Mouse (Mus musculus): ENCODE data around the gene Sh2b1.

Sh2b1 gene

GRCm38 (mm10) chr7:126458225-126458624 lies 17.0 kb downstream of the Sh2b1 start:
- CTCF ChIA-PET, result no interaction called here

GRCm38 (mm10) chr7:126456382-126457266 lies 18.6 kb downstream of the Sh2b1 start:
- CTCF ChIA-PET, result no interaction called here

- CTCF ChIA-PET, result no interaction called here
Measured at GRCm38 (mm10) chr7:126455242-126455641, 20.0 kb downstream of the Sh2b1 start.

GRCm38 (mm10) chr7:126453861-126454260 lies 21.4 kb downstream of the Sh2b1 start:
- CTCF ChIA-PET, result interaction anchor here (0.7 kb wide), 1 partner anchor 54 kb away, joined by 3 read pairs; no protein-coding TSS in a partner anchor

GRCm38 (mm10) chr7:126452244-126452643 lies 23.0 kb downstream of the Sh2b1 start:
- CTCF ChIA-PET, result no interaction called here

- CTCF ChIA-PET, result no interaction called here
Measured at GRCm38 (mm10) chr7:126450641-126451040, 24.6 kb downstream of the Sh2b1 start.

GRCm38 (mm10) chr7:126449991-126450390 lies 25.2 kb downstream of the Sh2b1 start:
- CTCF ChIA-PET, result no interaction called here

GRCm38 (mm10) chr7:126448481-126448880 lies 26.7 kb downstream of the Sh2b1 start:
- CTCF ChIA-PET, result interaction anchor here (0.6 kb wide), 1 partner anchor 15 kb away, joined by 6 read pairs; no protein-coding TSS in a partner anchor

- CTCF ChIA-PET, result interaction anchor here (0.7 to 0.9 kb wide), 2 partner anchors 24 to 799 kb away, joined by 6 to 13 read pairs; no protein-coding TSS in a partner anchor
Measured at GRCm38 (mm10) chr7:126446217-126446616, 29.0 kb downstream of the Sh2b1 start.

GRCm38 (mm10) chr7:126445104-126445815 lies 30.0 kb downstream of the Sh2b1 start:
- CTCF ChIA-PET, result no interaction called here

GRCm38 (mm10) chr7:126444536-126444935 lies 30.7 kb downstream of the Sh2b1 start:
- CTCF ChIA-PET, result no interaction called here

- CTCF ChIA-PET, result no interaction called here
Measured at GRCm38 (mm10) chr7:126443997-126444396, 31.2 kb downstream of the Sh2b1 start.

GRCm38 (mm10) chr7:126440134-126440533 lies 35.1 kb downstream of the Sh2b1 start:
- CTCF ChIA-PET, result no interaction called here

GRCm38 (mm10) chr7:126436851-126437250 lies 38.4 kb downstream of the Sh2b1 start:
- CTCF ChIA-PET, result interaction anchor here (0.8 to 1.3 kb wide), 3 partner anchors 9 to 82 kb away, joined by 3 read pairs; partner anchors contain the start of gene Cd19

GRCm38 (mm10) chr7:126435801-126436200 lies 39.4 kb downstream of the Sh2b1 start:
- CTCF ChIA-PET, result interaction anchor here (0.6 to 1.3 kb wide), 4 partner anchors 9 to 38 kb away, joined by 3 to 5 read pairs (median 3); partner anchors contain the start of gene Cd19

GRCm38 (mm10) chr7:126434726-126435125 lies 40.5 kb downstream of the Sh2b1 start:
- CTCF ChIA-PET, result no interaction called here

- CTCF ChIA-PET, result interaction anchor here (0.6 kb wide), 1 partner anchor 25 kb away, joined by 4 read pairs; no protein-coding TSS in a partner anchor
Measured at GRCm38 (mm10) chr7:126430167-126430566, 45.1 kb downstream of the Sh2b1 start.

- CTCF ChIA-PET, result no interaction called here
Measured at GRCm38 (mm10) chr7:126429503-126429898, 45.7 kb downstream of the Sh2b1 start.

- CTCF ChIA-PET, result interaction anchor here (0.6 kb wide), 1 partner anchor 209 kb away, joined by 3 read pairs; no protein-coding TSS in a partner anchor
Measured at GRCm38 (mm10) chr7:126428631-126429502, 46.4 kb downstream of the Sh2b1 start, which contains the start of gene Rabep2. Gene Rabep2, plus strand, starts transcription at chr7:126428759.

- CTCF ChIA-PET, result interaction anchor here (0.6 to 0.7 kb wide), 2 partner anchors 210 to 299 kb away, joined by 3 to 6 read pairs; no protein-coding TSS in a partner anchor
Measured at GRCm38 (mm10) chr7:126428154-126428553, 47.1 kb downstream of the Sh2b1 start.

GRCm38 (mm10) chr7:126427323-126427860 lies 47.8 kb downstream of the Sh2b1 start:
- CTCF ChIA-PET, result interaction anchor here (0.6 to 0.8 kb wide), 5 partner anchors 9 to 298 kb away, joined by 3 to 6 read pairs (median 3); no protein-coding TSS in a partner anchor
